Mouse (Mus musculus) intestine, embryonic 14.5 days (tissue): Measurements from ENCODE around the gene C2cd4a. TPM values are rescaled to one million over a fixed set of nuclear protein-coding genes. Genes with fewer than 3 reads are reported as not detected.
A peak's percentile ranks its signal among the peaks of the same experiment; 100 is the strongest.

ENCODE experiments used
- ATAC-seq: fragments of 200-750 bp; cut with Nextera tagmentation; replicated peaks from 2 replicates; pipeline ENCODE4 v1.8.0; 2017; ENCODE audit warnings: low read depth, moderate number of reproducible peaks, moderate TSS enrichment, moderate library complexity; ENCODE audit not compliant: low FRiP score, low TSS enrichment
- DNase-seq: peaks from one replicate; pipeline ENCODE4 v3.0.0-alpha.2; 2018; ENCODE audit warnings: low spot score
- H3K27ac ChIP-seq: fragments of 300-500 bp; sonication (generic); 2 replicates; pipeline ENCODE4 v1.5.1; 2014; ENCODE audit warnings: low read depth, mild to moderate bottlenecking, control low read depth
- H3K27me3 ChIP-seq: fragments of 300-500 bp; sonication (generic); replicated peaks from 2 replicates; pipeline ENCODE4 v1.6.1; 2014; ENCODE audit warnings: low read length, control low read depth; ENCODE audit not compliant: control insufficient read depth, insufficient read depth
- H3K36me3 ChIP-seq: fragments of 300-500 bp; sonication (generic); 2 replicates; pipeline ENCODE4 v1.6.1; 2014; ENCODE audit warnings: low read length, control low read depth; ENCODE audit not compliant: control insufficient read depth, insufficient read depth
- H3K4me1 ChIP-seq: fragments of 300-500 bp; sonication (generic); replicated peaks from 2 replicates; pipeline ENCODE4 v1.6.1; 2014; ENCODE audit warnings: low read length, control low read depth, mixed read lengths; ENCODE audit not compliant: control insufficient read depth, insufficient read depth
- H3K4me2 ChIP-seq: fragments of 300-500 bp; sonication (generic); 2 replicates; pipeline ENCODE4 v1.6.1; 2014; ENCODE audit warnings: low read length
- H3K4me3 ChIP-seq: fragments of 300-500 bp; sonication (generic); 2 replicates; pipeline ENCODE4 v1.5.1; 2014; ENCODE audit warnings: low read depth, low read length, control low read depth, mixed read lengths
- H3K9ac ChIP-seq: fragments of 300-500 bp; sonication (generic); 2 replicates; pipeline ENCODE4 v1.6.1; 2014; ENCODE audit warnings: mild to moderate bottlenecking, low read length
- H3K9me3 ChIP-seq: fragments of 300-500 bp; sonication (generic); 2 replicates; pipeline ENCODE4 v1.6.1; 2016; ENCODE audit warnings: low read length, control low read depth; ENCODE audit not compliant: control insufficient read depth
- WGBS: fragments of 180-500 bp; shearing (Covaris S2); extraction: QIAGEN DNeasy Blood & Tissue Kit; methylation state at CpG from one replicate; pipeline ENCODE4 v1.1.7; 2014; 5-methylcytosine and 5-hydroxymethylcytosine counted together
- polyA plus RNA-seq: library from polyadenylated mRNA; unstranded; fragments of >200 nt; fragmentation: Nextera tagmentation; extraction: Ambion mirVana; gene quantifications from 2 replicates; pipeline ENCODE4 v1.2.1, GENCODE M21; 2014

C2cd4a gene
- polyA plus RNA-seq, 1 experiment from 2014 or later, result 1.6 TPM

DNA sequence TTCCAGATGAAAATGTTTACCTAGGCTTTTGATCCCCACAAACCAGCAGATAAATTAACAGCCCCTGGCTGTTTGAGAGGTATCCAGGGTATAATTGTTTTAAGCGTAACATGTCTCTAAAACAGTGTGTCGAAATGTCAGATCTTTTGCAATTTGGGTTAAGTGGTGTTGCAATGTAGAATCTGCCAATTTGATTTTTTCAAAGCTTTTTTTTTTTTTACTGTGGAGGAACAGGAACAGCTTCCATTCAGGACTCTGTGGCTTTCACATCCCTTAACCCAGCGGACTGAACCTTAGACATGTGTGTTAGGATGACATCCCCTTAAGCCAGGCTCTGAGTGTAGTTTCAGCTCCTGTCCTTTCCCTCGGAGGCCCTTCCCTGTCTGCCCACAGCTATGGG is 12.9 kb upstream of the C2cd4a start:
- ATAC-seq (no peak), DNase-seq (peak; percentile 42)
- Histone ChIP-seq H3K9ac (no peak overlapping the region), H3K4me3 (no peak overlapping the region), H3K9me3 (no peaks in the 10 kb centered on the region), H3K4me1 (peaks cover 6% of the 10 kb centered on the region; the same call in 1 of the 2 replicates), H3K36me3 (no peaks in the 10 kb centered on the region), H3K27ac (no peak overlapping the region), H3K4me2 (no peak overlapping the region), H3K27me3 (no peaks in the 10 kb centered on the region)
- 73% methylated on average over 4 of the region's 4 CpGs for WGBS

DNA sequence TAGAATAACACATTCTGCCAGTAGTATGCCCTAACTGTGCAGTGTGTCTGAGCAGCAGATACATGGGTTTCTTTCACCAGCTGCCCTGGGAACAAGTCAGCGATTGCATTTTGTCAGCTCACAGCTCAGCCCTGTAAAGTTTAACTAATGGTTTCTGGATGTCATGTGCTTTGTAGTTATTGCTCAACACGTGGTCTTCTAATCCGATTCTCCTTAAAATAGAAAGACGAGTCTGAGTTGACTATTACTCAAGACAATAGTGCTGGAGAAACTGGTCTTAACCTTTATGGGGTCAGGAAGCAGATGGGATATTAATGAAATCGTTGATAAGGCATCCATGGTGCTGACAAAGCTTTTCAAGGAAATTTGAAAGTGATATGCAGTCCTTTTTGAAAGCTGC is 10.7 kb upstream of the C2cd4a start:
- ATAC-seq (no peak), DNase-seq (peak; percentile 41)
- H3K27ac ChIP-seq, result no peak overlapping the region
- no peaks in the 10 kb centered on the region for H3K36me3 ChIP-seq
- no peaks in the 10 kb centered on the region for H3K27me3 ChIP-seq
- no peak overlapping the region for H3K4me2 ChIP-seq
- no peak overlapping the region for H3K9ac ChIP-seq
- 55% methylated on average over 5 of the region's 5 CpGs for WGBS
- H3K9me3 ChIP-seq, result no peaks in the 10 kb centered on the region
- H3K4me1 ChIP-seq, result peaks cover 8% of the 10 kb centered on the region; the same call in 1 of the 2 replicates
- H3K4me3 ChIP-seq, result no peak overlapping the region

DNA sequence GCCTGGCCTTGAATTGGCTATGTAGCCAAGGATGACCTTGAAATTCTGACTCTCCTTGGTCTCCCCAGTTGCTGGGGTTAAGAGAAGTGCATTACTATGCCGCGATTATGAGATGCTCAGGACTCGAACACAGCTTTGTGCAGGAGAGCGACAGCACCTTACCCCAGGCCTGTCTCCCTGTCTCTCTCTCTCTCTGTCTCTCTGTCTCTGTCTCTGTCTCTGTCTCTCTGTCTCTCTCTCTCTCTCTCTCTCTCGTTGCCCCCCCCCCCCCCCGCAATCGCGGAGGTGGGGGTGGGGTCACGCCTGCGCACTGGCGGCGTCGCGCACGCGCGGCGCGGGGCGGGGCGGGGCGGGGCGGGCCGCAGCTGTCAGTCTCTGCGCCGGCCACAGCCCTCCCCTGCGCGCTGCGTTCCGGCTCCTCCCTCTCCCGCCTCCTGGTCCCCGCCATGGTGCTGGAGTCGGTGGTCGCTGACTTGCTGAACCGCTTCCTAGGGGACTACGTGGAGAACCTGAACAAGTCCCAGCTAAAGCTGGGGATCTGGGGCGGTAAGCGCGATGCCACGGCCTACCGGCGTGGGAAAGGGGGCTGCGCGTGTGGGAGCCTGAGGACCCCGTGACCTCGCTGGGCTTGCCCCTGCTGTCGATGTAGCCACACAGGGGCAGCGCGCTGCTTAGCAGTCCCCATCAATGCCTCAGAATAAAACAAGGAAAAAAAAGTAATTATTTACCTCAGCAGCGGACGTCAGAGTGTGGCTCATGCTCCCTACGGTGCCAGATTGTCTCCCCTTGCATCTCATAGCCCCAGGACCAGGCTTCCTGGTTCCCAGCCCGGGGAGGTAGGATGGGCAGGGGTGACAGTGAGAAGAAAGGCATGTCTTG is 8.1 kb upstream of the C2cd4a start, which contains the start of gene Vps13c:
Gene Vps13c (plus strand): TSS at position 416 of the 879 bp plus-strand sequence.
- Histone ChIP-seq H3K27ac (no peak within 1 kb of the TSS), H3K9ac (peak within 1 kb of the TSS; percentile 76), H3K4me2 (peak within 1 kb of the TSS; percentile 84), H3K9me3 (no peaks in the 10 kb centered on the region), H3K4me1 (peaks cover 8% of the 10 kb centered on the region; the same call in 1 of the 2 replicates), H3K4me3 (peak within 1 kb of the TSS; percentile 76), H3K36me3 (no peaks in the 10 kb centered on the region), H3K27me3 (no peaks in the 10 kb centered on the region)
- ATAC-seq (peak; percentile 96), DNase-seq (peak; percentile 88)
- under 1% methylated on average over 48 of the region's 53 CpGs for WGBS

DNA sequence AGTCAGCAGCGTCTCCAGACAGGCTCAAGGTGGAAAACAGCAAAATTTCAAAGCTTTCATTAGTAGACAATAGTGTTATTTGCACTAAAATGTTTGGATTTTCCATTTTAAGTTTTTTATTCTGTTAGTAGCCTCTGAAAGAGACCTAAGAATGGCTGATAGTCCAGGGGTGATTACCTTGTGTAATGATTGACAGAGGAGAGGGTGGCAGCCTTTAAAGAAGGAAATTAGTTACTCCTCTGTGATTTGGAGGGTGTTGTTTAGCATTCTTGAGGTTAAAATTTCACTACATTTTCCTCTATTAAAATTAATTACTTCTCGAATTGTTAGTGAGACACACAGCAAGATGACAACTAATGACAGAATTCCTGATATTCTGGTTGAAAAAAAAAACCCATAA is 5.2 kb upstream of the C2cd4a start:
- 0 out of 2 replicates have a peak, but pooled peaks cover 4% of the 10 kb centered on the region for H3K27me3 ChIP-seq
- H3K36me3 ChIP-seq, result no peaks in the 10 kb centered on the region
- DNase-seq (no peak), ATAC-seq (no peak)
- H3K27ac ChIP-seq, result no peak overlapping the region
- peaks cover 9% of the 10 kb centered on the region; the same call in 1 of the 2 replicates for H3K4me1 ChIP-seq
- H3K9ac ChIP-seq, result no peak overlapping the region
- no peaks in the 10 kb centered on the region for H3K9me3 ChIP-seq
- H3K4me2 ChIP-seq, result no peak overlapping the region
- 63% methylated on average over 2 of the region's 2 CpGs for WGBS
- no peak overlapping the region for H3K4me3 ChIP-seq

DNA sequence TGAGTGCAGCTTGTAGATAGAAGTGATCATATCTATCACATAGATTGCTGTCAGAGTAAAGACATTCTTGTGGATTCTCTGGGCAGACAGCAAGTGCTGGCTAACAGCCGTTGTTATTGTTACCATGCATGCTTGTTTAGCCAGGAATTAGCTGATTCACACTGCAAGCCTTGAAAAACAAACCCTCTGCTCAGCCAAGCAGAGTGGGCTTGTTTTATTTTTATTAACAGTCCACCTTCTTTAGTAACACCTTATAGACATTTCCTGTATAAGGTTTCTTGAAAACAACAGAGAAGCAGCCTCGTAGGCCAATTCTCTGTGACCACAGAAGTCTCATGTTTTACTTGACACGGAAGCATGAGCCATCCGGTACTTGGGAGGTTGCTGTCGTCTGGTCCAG is 2.4 kb upstream of the C2cd4a start:
- ATAC-seq (no peak), DNase-seq (no peak)
- WGBS, result 83% methylated on average over 5 of the region's 5 CpGs
- H3K4me1 ChIP-seq, result peaks cover 14% of the 10 kb centered on the region; the same call in 1 of the 2 replicates
- H3K9ac ChIP-seq, result no peak overlapping the region
- no peak overlapping the region for H3K27ac ChIP-seq
- H3K27me3 ChIP-seq, result peaks cover 19% of the 10 kb centered on the region; the same call in 1 of the 2 replicates
- H3K4me3 ChIP-seq, result no peak overlapping the region
- no peaks in the 10 kb centered on the region for H3K36me3 ChIP-seq
- H3K4me2 ChIP-seq, result no peak overlapping the region
- no peaks in the 10 kb centered on the region for H3K9me3 ChIP-seq

DNA sequence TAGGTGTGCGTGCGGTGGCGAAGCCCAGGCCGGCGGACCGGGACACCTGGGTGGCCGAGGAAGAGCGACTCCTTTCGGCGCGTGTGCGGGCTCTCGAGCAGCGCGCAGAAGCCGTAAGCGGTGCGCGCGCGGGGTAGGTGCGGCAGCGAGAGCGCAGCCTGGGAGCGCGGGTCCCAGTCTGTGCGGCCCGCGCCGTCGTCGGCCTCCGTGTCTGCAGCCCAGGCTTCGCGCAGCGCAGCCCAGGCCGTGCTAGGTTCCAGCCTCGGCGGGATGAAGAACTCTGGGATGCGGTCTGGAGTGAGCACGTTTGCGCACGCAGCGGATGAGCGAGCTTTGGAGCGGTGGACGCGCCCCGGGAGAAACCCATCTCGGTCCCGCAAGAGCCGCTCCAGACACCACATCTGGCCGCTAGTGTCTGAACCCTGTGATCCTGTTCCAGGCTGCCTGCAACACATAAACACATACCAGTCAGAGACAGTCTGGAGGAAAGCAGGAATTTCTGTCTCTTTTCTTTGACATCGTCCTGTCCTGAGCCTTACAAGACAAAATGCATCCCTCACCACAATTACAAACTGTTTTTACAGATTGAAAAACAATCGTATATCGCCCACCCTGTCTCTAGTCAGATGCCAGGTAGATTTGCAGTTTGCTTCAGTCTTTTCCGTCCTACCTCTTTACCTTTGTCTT is 628 bp downstream of the C2cd4a start:
- Histone ChIP-seq H3K9me3 (no peaks in the 10 kb centered on the region), H3K9ac (peak overlapping the region; percentile 43), H3K4me1 (peaks cover 14% of the 10 kb centered on the region; the same call in 1 of the 2 replicates), H3K4me2 (peak overlapping the region; percentile 91), H3K36me3 (no peaks in the 10 kb centered on the region), H3K27me3 (peaks cover 23% of the 10 kb centered on the region; the same call in 1 of the 2 replicates), H3K4me3 (peak overlapping the region; percentile 51), H3K27ac (no peak overlapping the region; the same call in 1 of the 2 replicates)
- peak; percentile 84 for DNase-seq
- peak; percentile 61; the same call in 1 of the 2 replicates for ATAC-seq
- WGBS, result under 1% methylated on average over 57 of the region's 57 CpGs

DNA sequence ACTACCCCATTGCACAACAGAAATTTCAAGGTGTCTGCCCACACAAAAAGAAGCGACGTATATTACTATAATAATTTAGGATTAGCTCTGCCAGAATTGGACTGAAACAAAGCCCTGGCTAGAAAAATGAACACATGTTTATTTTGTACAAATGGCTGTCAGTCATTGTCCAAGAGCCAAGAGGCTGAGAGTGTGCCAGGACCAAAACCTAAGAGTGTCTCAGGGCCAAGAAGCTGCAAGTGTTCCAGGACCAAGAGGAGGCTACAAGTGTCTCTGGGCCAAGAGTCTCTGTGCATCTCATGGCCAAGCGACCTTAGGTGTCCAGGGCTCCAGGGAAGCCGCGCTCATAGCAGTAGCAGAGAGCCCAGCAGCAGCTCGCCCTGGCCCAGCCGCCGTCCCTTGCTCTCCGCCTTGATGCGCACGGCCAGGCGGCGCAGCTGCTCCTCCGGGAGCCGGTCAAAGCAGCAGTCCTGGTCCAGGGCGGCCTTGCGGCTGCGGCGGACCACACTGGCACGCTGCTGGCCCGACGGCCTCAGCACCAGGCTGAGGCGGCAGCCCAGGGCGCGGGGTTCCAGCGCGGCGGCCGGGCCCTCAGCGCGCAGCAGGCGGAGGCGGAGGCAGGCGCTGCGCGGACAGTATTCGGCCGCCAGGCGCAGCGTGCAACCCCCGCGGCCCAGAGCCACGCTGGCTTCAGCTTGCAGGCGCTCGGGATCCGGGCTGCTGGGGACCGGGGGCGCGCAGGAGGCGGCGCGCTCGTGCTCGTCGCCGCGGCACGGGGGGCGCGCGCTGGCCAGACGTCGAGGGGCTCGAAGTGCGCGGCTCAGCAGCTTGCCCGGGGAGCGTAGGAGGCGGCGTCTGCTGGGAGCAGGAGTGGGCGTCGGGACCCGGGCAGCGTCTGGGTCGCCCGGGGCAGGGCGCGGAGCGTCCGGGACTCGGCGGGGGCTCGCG is 1.4 kb downstream of the C2cd4a start:
- Histone ChIP-seq H3K27ac (no peak overlapping the region), H3K4me2 (peak overlapping the region; percentile 91), H3K9me3 (no peaks in the 10 kb centered on the region), H3K4me3 (peak overlapping the region; percentile 51), H3K9ac (peak overlapping the region; percentile 43), H3K27me3 (peaks cover 23% of the 10 kb centered on the region; the same call in 1 of the 2 replicates), H3K4me1 (peaks cover 14% of the 10 kb centered on the region; the same call in 1 of the 2 replicates), H3K36me3 (no peaks in the 10 kb centered on the region)
- ATAC-seq (peak; percentile 85), DNase-seq (peak; percentile 78)
- WGBS, result 3% methylated on average over 78 of the region's 84 CpGs
